Mouse (Mus musculus): ENCODE results near the gene Cdh4.

DNA sequence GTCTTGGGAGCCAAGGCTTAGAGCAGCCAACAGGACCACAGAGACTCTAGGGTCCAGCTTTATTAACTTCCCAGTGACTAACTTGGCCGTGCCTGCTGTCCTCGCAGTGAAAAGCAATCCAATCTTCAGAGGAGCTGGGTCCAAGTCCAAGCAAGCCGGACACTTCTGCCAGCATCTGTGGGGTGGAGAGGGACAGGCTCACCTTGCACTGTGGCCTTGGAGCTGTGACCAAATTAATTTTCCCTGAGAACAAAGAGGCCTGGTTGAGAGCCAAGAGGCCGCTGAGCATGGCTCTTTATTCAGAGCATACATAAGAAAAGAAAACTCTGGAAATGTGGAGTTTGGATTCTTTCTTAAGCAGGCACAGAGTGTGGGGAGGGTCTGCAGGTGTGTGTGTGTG lies 152.8 kb downstream of the Cdh4 start:
- TF ChIP-seq ZC3H11A (IDR thresholded peaks at IDR 0.05; ENCODE audit: borderline replicate concordance, low read depth, low read length) (no peak), MAFK (IDR thresholded peaks at IDR 0.05; ENCODE audit: insufficient read depth, low read depth, low read length) (no peak), ZNF384 (IDR thresholded peaks at IDR 0.05; ENCODE audit: low read depth, low read length) (no peak), HCFC1 (IDR thresholded peaks at IDR 0.05; ENCODE audit: borderline replicate concordance, insufficient read depth, low read length) (no peak), CHD2 (IDR thresholded peaks at IDR 0.05; ENCODE audit: low read depth, low read length) (no peak)
